Mouse (Mus musculus) bone marrow macrophage, adult 2 months (primary cell): ENCODE data around the gene Tpsab1. TPM values are rescaled to one million over a fixed set of nuclear protein-coding genes. Genes with fewer than 3 reads are reported as not detected.
A peak's percentile ranks its signal among the peaks of the same experiment; 100 is the strongest.

Experiments used
- H3K27ac ChIP-seq: 2 replicates; pipeline ENCODE4 v1.5.1; 2012; ENCODE audit warnings: low read depth, low read length; ENCODE audit not compliant: insufficient read depth
- H3K4me1 ChIP-seq: 2 replicates; pipeline ENCODE4 v1.6.1; 2012; ENCODE audit warnings: low read length; ENCODE audit not compliant: control insufficient read depth, insufficient read depth
- H3K4me3 ChIP-seq: 2 replicates; pipeline ENCODE4 v1.5.1; 2012; ENCODE audit warnings: mild to moderate bottlenecking, low read length, moderate library complexity; ENCODE audit not compliant: insufficient read depth
- CTCF ChIP-seq: IDR thresholded peaks from 2 replicates; pipeline ENCODE4 v1.5.1; 2012; ENCODE audit warnings: low read depth, mild to moderate bottlenecking, low read length, moderate library complexity
- POLR2A ChIP-seq: IDR thresholded peaks from 2 replicates; pipeline ENCODE4 v1.6.1; 2012; ENCODE audit warnings: mild to moderate bottlenecking, low read depth, low read length, borderline replicate concordance
- polyA plus RNA-seq: library from polyadenylated mRNA; stranded (reverse); fragments of >200 nt; gene quantifications from 2 replicates; pipeline ENCODE4 v1.2.4, GENCODE M21; 2012; ENCODE audit not compliant: missing spikeins, insufficient read depth, insufficient read length

The Tpsab1 gene
- polyA plus RNA-seq, 1 experiment: not detected

DNA sequence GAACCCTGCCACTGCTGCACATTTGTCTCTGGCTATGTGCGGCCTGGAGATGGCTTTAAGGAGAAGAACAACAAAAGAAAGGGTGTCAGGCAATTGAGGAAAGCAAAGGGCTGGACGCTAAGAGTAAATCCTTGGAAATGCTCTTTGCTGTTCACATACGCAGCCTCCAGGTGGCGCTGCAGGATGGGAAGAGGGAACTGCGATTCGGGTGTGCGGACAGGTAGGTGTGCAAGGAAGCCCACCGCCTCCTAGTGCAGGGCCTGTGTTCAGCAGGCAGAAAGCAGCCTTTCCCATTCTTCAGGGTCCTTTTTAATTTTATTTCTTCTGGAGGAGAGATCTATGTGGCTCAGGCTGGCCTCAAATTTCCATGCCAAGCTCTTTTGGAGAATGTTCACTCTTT lies 11.4 kb downstream of the Tpsab1 start:
- no peak overlapping the region for H3K4me3 ChIP-seq
- no peak overlapping the region for H3K27ac ChIP-seq
- TF ChIP-seq POLR2A (no peak), CTCF (peak; percentile 95)
- peaks cover 19% of the 10 kb centered on the region for H3K4me1 ChIP-seq

DNA sequence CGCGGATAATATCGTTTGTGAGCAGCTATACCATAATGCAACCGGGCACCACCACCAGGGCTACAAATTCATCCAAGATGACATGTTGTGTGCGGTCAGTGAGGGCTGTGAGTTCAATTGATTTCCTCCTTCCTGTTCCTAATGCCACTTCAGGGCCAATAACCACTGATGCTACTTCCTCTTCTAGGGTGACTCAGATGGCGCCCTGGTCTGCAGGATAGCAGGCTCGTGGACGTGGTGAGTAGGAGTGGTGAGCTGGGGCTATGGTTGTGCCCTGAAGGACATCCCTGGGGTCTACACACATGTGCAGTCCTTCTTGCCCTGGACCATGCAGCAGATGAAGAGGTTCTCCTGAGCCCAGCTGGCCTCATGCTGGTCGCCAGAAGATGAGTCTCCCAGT lies 13.0 kb downstream of the Tpsab1 start:
- TF ChIP-seq POLR2A: no peak
- TF ChIP-seq CTCF: no peak
- Histone ChIP-seq H3K4me3 (no peak overlapping the region), H3K4me1 (peaks cover 19% of the 10 kb centered on the region), H3K27ac (no peak overlapping the region)

DNA sequence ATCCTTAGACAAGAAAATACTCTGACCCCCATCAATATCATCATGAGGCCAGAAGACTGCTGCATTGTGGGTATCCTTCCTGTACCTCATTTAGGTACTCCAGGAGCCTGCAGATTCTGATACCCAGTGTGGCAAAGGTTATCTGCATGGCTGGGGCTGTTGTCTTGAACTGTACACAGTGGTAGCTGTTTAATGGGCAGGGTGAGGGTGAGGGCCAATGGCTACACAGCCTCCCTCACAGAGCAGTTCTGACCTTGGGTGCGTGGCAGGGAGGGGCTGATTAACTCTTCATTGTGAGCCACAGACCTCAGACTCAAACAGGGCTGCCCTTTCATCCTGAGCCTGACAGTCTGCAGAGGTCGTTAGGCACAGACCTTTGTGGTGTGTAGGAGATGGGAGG lies 22.4 kb downstream of the Tpsab1 start:
- Histone ChIP-seq H3K4me1 (no peaks in the 10 kb centered on the region), H3K4me3 (no peak overlapping the region), H3K27ac (no peak overlapping the region)
- TF ChIP-seq POLR2A (no peak), CTCF (no peak)

DNA sequence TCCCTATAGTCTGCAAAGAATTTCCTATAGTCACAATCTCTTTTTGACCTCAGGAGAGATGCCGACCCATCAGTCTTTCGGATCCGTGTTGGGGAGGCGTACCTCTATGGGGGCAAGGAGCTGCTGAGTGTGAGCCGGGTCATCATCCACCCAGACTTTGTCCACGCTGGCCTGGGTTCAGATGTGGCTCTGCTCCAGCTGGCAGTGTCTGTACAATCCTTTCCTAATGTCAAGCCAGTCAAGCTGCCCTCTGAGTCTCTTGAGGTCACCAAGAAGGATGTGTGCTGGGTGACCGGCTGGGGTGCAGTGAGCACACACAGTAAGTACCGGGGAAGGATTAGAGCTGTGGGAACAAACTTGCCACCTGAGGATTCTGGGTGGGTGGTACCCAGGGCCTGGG lies 24.5 kb downstream of the Tpsab1 start:
- H3K4me3 ChIP-seq: no peak overlapping the region
- H3K4me1 ChIP-seq: no peaks in the 10 kb centered on the region
- no peak overlapping the region for H3K27ac ChIP-seq
- TF ChIP-seq CTCF (no peak), POLR2A (no peak)

DNA sequence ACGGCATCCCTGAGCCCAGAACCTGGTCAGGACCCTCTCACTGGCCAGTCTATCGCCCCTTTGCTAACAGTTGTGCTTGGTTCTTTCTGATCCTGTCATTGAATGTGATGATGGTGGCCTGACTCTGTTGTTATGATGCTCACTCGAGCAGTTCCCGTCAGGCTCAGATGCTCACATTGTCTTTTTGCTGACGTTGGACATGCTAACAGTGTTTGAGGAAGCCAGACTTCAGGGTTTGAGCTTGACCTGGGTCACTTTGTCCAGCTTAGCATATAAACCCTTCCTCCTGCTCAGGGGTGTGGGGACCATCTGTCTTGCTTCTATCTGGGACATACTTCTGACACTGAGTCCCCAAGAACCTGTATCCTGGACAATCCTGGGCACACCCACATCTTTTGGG lies 27.0 kb downstream of the Tpsab1 start, which contains the start of gene Prss29:
Prss29 (plus strand) TSS at position 301 of the 400 bp plus-strand sequence.
- Histone ChIP-seq H3K4me3 (no peak within 1 kb of the TSS), H3K4me1 (no peaks in the 10 kb centered on the region)
- TF ChIP-seq POLR2A: no peak
- no peak for TF ChIP-seq CTCF

DNA sequence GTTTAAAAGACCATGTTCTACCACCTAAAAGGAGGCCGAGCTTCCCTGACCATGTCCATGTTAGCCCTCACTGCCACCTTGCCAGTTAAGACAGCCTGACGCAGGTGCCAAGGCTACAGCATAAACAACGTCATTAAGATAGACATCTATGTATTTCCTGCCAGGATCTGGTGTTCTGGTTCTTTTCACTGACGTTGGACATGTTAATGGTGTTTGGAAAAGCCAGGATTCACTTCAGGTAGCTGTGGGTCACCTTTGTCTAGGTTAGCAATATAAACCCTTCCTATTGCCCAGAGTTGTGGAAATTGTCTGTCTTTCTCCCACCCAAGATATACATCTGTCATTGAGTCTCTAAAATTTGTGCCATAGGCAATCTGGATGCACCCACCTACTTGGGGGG lies 37.0 kb downstream of the Tpsab1 start, which contains the start of gene Prss28:
Prss28 (plus strand) TSS at position 301 of the 400 bp plus-strand sequence.
- H3K4me3 ChIP-seq: no peak within 1 kb of the TSS
- TF ChIP-seq POLR2A: no peak
- TF ChIP-seq CTCF: no peak
- H3K27ac ChIP-seq: no peak within 1 kb of the TSS
- no peaks in the 10 kb centered on the region for H3K4me1 ChIP-seq

More for the DNA sequence above, 27.0 kb downstream of the Tpsab1 start, which contains the start of gene Prss29:
- H3K27ac ChIP-seq: no peak within 1 kb of the TSS

DNA sequence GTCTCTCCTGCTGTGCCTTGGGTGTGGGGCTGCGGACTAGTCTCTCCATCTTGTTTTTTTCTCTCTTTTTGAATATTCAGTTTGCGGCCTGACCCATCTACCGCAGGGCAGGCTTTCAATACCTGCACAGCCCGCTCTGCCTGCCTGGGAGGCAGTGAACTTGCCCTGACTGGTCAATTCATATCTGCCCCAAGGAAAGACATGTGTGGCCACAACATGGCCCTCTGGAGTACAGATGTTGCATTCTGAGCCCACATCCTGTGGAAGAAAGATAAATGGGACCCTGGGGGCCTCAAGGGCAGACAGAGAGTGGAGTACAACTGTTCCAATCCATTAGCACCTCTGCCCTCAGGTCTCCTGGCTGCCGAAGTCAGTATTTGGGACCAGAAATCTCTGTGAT lies 47.3 kb downstream of the Tpsab1 start, which contains the start of gene Prss34:
Prss34 (plus strand) TSS at position 301 of the 400 bp plus-strand sequence.
- Histone ChIP-seq H3K27ac (no peak within 1 kb of the TSS), H3K4me3 (no peak within 1 kb of the TSS), H3K4me1 (0 out of 2 replicates have a peak, but pooled peaks cover 2% of the 10 kb centered on the region)
- TF ChIP-seq POLR2A (no peak), CTCF (no peak)

DNA sequence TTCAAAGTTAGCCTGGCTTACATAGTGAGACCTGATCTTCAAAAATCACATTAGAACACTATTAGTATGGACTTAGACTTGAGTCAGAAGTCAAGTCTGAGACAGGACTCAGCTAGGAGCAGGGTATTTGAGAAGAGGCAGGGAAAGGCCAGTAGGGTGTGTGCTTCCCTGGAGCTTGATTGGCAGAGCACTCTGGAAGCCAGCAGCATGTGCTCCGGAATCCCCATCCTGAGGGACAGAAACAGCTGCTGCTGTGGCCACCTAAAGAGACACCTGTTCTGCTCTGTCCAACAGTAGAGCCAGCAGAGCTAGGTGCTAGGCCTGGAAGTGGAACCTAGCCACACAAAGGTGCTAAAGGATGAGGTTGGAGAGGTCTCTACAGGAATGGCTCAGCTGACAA lies 51.3 kb downstream of the Tpsab1 start:
- Histone ChIP-seq H3K4me3 (no peak overlapping the region), H3K4me1 (no peaks in the 10 kb centered on the region), H3K27ac (no peak overlapping the region)
- no peak for TF ChIP-seq POLR2A
- no peak for TF ChIP-seq CTCF

DNA sequence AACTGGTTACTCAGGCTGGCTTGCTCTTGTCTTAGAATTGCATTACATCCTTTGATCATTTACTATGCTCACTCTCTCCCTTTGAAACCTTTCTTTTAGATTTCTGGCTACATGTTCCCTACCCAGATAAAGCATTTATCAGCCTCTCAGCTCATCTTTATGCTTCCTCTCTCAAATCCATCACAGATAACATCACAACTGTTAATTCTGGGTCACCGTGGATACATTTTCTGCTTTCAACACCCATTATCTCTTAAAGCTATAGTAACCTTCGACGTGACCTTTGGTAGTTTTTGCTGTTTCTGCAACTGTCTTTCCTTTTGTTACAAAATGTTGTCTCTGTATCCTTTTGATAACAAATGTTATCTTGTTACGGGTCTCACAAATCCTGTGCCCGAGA lies 51.9 kb downstream of the Tpsab1 start:
- Histone ChIP-seq H3K4me1 (no peaks in the 10 kb centered on the region), H3K27ac (no peak overlapping the region), H3K4me3 (no peak overlapping the region)
- no peak for TF ChIP-seq CTCF
- no peak for TF ChIP-seq POLR2A

Other genes starting within 250 kb of the Tpsab1 start
- gene Telo2, start 229.6 kb downstream of the Tpsab1 start, polyA plus RNA-seq: 8.3 and 9.5 TPM in 2 replicates
- not detected in 2 replicates for gene Ptx4, start 224.8 kb downstream of the Tpsab1 start, polyA plus RNA-seq
- gene Clcn7, start 212.2 kb downstream of the Tpsab1 start, polyA plus RNA-seq: 86.1 and 89.4 TPM in 2 replicates
- gene Ccdc154, start 183.1 kb downstream of the Tpsab1 start, polyA plus RNA-seq: 0.33 TPM in 1 of 2 replicates, not detected in the other
- not detected in 2 replicates for gene Gm38655, start 170.1 kb downstream of the Tpsab1 start, polyA plus RNA-seq
- gene BC003965, start 161.0 kb downstream of the Tpsab1 start, polyA plus RNA-seq: 9.0 and 10.8 TPM in 2 replicates
- gene Unkl, start 157.2 kb downstream of the Tpsab1 start, polyA plus RNA-seq: 10.2 and 12.6 TPM in 2 replicates
- gene Gnptg, start 105.4 kb downstream of the Tpsab1 start, polyA plus RNA-seq: 40.5 and 40.8 TPM in 2 replicates
- 19.6 and 19.7 TPM in 2 replicates for gene Tsr3, start 105.4 kb downstream of the Tpsab1 start, polyA plus RNA-seq
- gene Baiap3, start 89.2 kb downstream of the Tpsab1 start, polyA plus RNA-seq: not detected in 2 replicates
- gene Ube2i, start 70.9 kb downstream of the Tpsab1 start, polyA plus RNA-seq: 221 and 242 TPM in 2 replicates
- 1.2 TPM in 1 of 2 replicates, not detected in the other for gene Prss34, start 47.2 kb downstream of the Tpsab1 start, polyA plus RNA-seq
- gene Prss28, start 36.9 kb downstream of the Tpsab1 start, polyA plus RNA-seq: not detected in 2 replicates
- gene Prss29, start 26.9 kb downstream of the Tpsab1 start, polyA plus RNA-seq: not detected in 2 replicates
- gene Tpsb2, start 20.7 kb upstream of the Tpsab1 start, polyA plus RNA-seq: not detected in 2 replicates
- not detected in 2 replicates for gene Tpsg1, start 23.7 kb upstream of the Tpsab1 start, polyA plus RNA-seq
- gene Cacna1h, start 88.2 kb upstream of the Tpsab1 start, polyA plus RNA-seq: not detected in 2 replicates
- not detected in 2 replicates for gene Tekt4, start 109.1 kb upstream of the Tpsab1 start, polyA plus RNA-seq
- gene Sstr5, start 151.7 kb upstream of the Tpsab1 start, polyA plus RNA-seq: not detected in 2 replicates
- gene Sox8, start 225.1 kb upstream of the Tpsab1 start, polyA plus RNA-seq: not detected in 2 replicates
- gene Lmf1, start 233.5 kb upstream of the Tpsab1 start, polyA plus RNA-seq: 21.4 and 22.5 TPM in 2 replicates